Mouse (Mus musculus) myocyte (in vitro differentiated cells): ENCODE results near the gene Tcf12. TPM values are rescaled to one million over a fixed set of nuclear protein-coding genes. Genes with fewer than 3 reads are reported as not detected.
A peak's percentile ranks its signal among the peaks of the same experiment; 100 is the strongest.

Source experiments
- H3K27me3 ChIP-seq: one replicate; pipeline ENCODE4 v1.6.1; 2011; ENCODE audit not compliant: control insufficient read depth, insufficient read depth, insufficient read length
- H3K36me3 ChIP-seq: one replicate; pipeline ENCODE4 v1.6.1; 2011; ENCODE audit not compliant: control insufficient read depth, insufficient read depth
- H3K4me2 ChIP-seq: one replicate; pipeline ENCODE4 v1.6.1; 2011; ENCODE audit warnings: low read depth, control low read depth
- H3K4me3 ChIP-seq: one replicate; pipeline ENCODE4 v1.5.1; 2011; ENCODE audit warnings: mild to moderate bottlenecking, control low read depth, moderate library complexity
- H3K79me2 ChIP-seq: one replicate; pipeline ENCODE4 v1.6.1; 2011; ENCODE audit not compliant: control insufficient read depth, insufficient read depth
- H3ac ChIP-seq: one replicate; pipeline ENCODE4 v1.6.1; 2011; ENCODE audit not compliant: control insufficient read depth, insufficient read length
- CEBPB ChIP-seq: IDR thresholded peaks from 2 replicates; pipeline ENCODE4 v1.6.1; 2011; ENCODE audit warnings: mild to moderate bottlenecking, moderate library complexity; ENCODE audit not compliant: poor library complexity, insufficient read depth, severe bottlenecking
- E2F4 ChIP-seq: IDR thresholded peaks from one replicate; pipeline ENCODE4 v1.6.1; 2011; ENCODE audit warnings: mild to moderate bottlenecking, control low read depth, moderate library complexity; ENCODE audit not compliant: insufficient read depth
- MAX ChIP-seq: IDR thresholded peaks from one replicate; pipeline ENCODE4 v1.6.1; 2011; ENCODE audit warnings: low read depth, mild to moderate bottlenecking, control low read depth
- MYOD1 ChIP-seq, 3 experiments: IDR thresholded peaks; one replicate each; pipeline ENCODE4 v1.6.1; 2011; ENCODE audit warnings: control low read depth in 2 of 3, low read depth in 2 of 3, mild to moderate bottlenecking in 2 of 3, moderate library complexity in 1 of 3; ENCODE audit not compliant: insufficient read length in 2 of 3, control insufficient read depth in 1 of 3
- MYOG ChIP-seq, 3 experiments: IDR thresholded peaks; one replicate each; pipeline ENCODE4 v1.6.1; 2011; ENCODE audit warnings: control low read depth in 2 of 3, low read depth in 2 of 3, mild to moderate bottlenecking in 2 of 3; ENCODE audit not compliant: insufficient read length in 2 of 3, control insufficient read depth in 1 of 3, insufficient read depth in 1 of 3
- POLR2A ChIP-seq: IDR thresholded peaks from one replicate; pipeline ENCODE4 v1.6.1; 2011; ENCODE audit warnings: low read depth, mild to moderate bottlenecking, control low read depth, moderate library complexity; ENCODE audit not compliant: insufficient read length
- POLR2AphosphoS2 ChIP-seq: IDR thresholded peaks from one replicate; pipeline ENCODE4 v1.6.1; 2011; ENCODE audit warnings: low read depth, control low read depth; ENCODE audit not compliant: insufficient read length
- REST ChIP-seq: IDR thresholded peaks from one replicate; pipeline ENCODE4 v1.6.1; 2011; ENCODE audit warnings: mild to moderate bottlenecking, control low read depth, moderate library complexity; ENCODE audit not compliant: insufficient read depth, insufficient read length
- SRF ChIP-seq: IDR thresholded peaks from one replicate; pipeline ENCODE4 v1.6.1; 2011; ENCODE audit warnings: low read depth; ENCODE audit not compliant: control insufficient read depth, insufficient read length
- TCF12 ChIP-seq: IDR thresholded peaks from one replicate; pipeline ENCODE4 v1.6.1; 2011; ENCODE audit warnings: mild to moderate bottlenecking, control low read depth; ENCODE audit not compliant: poor library complexity, insufficient read depth, severe bottlenecking
- TCF3 ChIP-seq: IDR thresholded peaks from one replicate; pipeline ENCODE4 v1.6.1; 2011; ENCODE audit warnings: low read depth, control low read depth; ENCODE audit not compliant: insufficient read length
- USF1 ChIP-seq: IDR thresholded peaks from one replicate; pipeline ENCODE4 v1.6.1; 2011; ENCODE audit warnings: low read depth, mild to moderate bottlenecking, control low read depth, moderate library complexity
- polyA plus RNA-seq: library from polyadenylated mRNA; unstranded; fragments of >200 nt; fragmentation: generic; extraction: Trizol; gene quantifications from one replicate; pipeline ENCODE4 v1.2.1, GENCODE M21; 2012; ENCODE audit warnings: missing spikeins

Tcf12 gene
- polyA plus RNA-seq, 1 experiment: 34.6 TPM

DNA sequence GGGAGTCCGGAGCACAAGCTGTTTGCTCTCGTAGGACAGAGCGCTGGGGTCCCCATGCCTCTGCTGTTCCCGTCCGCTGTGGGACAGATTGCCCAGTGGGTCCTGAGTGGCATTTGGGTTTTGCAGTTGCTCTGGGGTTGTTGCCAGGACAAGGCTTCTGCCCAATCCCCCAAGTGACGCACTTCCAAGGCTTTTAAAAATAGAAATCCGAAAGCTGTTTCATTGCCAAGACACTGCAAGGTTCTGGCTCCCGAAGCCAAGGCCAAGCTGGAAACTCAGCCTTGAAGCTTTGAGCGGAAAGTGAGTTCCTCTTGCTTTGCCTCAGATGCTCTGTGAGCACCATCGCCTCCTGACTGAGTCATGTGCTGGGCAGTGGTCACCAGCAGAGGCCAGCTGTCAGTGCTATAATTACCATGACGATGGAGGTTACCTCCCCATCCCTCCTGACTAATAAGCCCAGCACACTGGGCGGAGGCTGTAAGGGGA, 285.6 kb downstream of the Tcf12 start:
- TF ChIP-seq MYOG (IDR thresholded peaks at IDR 0.05; ENCODE audit: control insufficient read depth in 1 of 3, insufficient read depth in 1 of 3, insufficient read length in 2 of 3, low read depth in 2 of 3) (peak; percentile 91 to 95 (median 94)), TCF12 (peak; percentile 64), MAX (no peak), USF1 (peak; percentile 80), MYOD1 (IDR thresholded peaks at IDR 0.05; ENCODE audit: control insufficient read depth in 1 of 3, insufficient read length in 2 of 3, low read depth in 2 of 3) (peak; percentile 70 to 98 (median 96)), POLR2A (peak; percentile 15), SRF (no peak)
- Histone ChIP-seq H3K36me3 (no peaks in the 10 kb centered on the region), H3K4me2 (peak overlapping the region; percentile 81), H3ac (no peak overlapping the region), H3K79me2 (no peaks in the 10 kb centered on the region), H3K27me3 (no peaks in the 10 kb centered on the region), H3K4me3 (no peak overlapping the region)

DNA sequence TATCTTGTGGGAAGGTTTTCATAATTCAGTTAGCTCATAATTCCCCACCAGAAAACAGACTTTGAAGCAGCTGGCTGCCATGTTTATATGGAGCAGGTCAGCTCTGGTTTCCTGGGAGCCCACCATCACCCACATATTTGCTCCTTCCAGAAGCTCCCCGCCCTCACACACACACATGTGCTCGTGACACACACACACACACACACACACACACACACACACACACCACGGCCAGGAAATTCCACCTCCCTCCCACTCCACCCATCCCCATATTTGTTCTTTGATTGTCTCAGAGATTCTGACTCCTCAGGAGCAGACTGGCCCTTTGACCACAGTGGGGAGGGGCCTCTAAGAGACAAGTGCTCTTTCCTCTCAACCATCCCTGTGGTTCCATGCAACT, 289.7 kb downstream of the Tcf12 start:
- Histone ChIP-seq H3K4me3 (no peak overlapping the region), H3ac (no peak overlapping the region), H3K36me3 (no peaks in the 10 kb centered on the region), H3K79me2 (no peaks in the 10 kb centered on the region), H3K4me2 (peak overlapping the region; percentile 13), H3K27me3 (no peaks in the 10 kb centered on the region)
- no peak for TF ChIP-seq CEBPB
- no peak for TF ChIP-seq SRF
- peak in 2 of 3 experiments; percentile 40 to 74 for TF ChIP-seq MYOG (IDR thresholded peaks at IDR 0.05; ENCODE audit: control insufficient read depth in 1 of 3, insufficient read depth in 1 of 3, insufficient read length in 2 of 3, low read depth in 2 of 3)
- peak in 2 of 3 experiments; percentile 29 to 69 for TF ChIP-seq MYOD1 (IDR thresholded peaks at IDR 0.05; ENCODE audit: control insufficient read depth in 1 of 3, insufficient read length in 2 of 3, low read depth in 2 of 3)

DNA sequence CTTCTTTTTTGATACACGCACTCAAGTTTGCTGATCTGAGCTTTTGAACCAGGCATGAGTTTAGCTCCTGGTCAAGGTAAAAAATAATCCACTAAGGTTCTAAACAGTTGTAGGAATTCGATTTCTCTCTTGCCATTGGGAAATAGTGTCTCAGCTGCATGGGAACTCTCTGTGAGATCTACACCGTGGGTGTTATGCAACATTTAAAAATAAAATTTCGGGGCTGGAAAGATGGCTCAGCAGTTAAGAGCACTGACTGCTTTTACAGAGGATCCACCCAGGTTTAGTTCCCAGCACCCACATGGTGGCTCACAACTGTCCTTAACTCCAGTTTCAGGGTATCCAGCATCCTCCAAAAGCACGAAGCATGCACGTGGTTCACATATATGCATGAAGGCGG, 293.2 kb downstream of the Tcf12 start:
- no peak for TF ChIP-seq POLR2AphosphoS2
- TF ChIP-seq REST: no peak
- no peak for TF ChIP-seq CEBPB
- no peak for TF ChIP-seq TCF12
- TF ChIP-seq MYOG (IDR thresholded peaks at IDR 0.05; ENCODE audit: control insufficient read depth in 1 of 3, insufficient read depth in 1 of 3, insufficient read length in 2 of 3, low read depth in 2 of 3): no peak
- TF ChIP-seq POLR2A: no peak
- TF ChIP-seq E2F4: no peak
- TF ChIP-seq TCF3: no peak
- TF ChIP-seq MYOD1 (IDR thresholded peaks at IDR 0.05; ENCODE audit: control insufficient read depth in 1 of 3, insufficient read length in 2 of 3, low read depth in 2 of 3): no peak
- TF ChIP-seq MAX: no peak

DNA sequence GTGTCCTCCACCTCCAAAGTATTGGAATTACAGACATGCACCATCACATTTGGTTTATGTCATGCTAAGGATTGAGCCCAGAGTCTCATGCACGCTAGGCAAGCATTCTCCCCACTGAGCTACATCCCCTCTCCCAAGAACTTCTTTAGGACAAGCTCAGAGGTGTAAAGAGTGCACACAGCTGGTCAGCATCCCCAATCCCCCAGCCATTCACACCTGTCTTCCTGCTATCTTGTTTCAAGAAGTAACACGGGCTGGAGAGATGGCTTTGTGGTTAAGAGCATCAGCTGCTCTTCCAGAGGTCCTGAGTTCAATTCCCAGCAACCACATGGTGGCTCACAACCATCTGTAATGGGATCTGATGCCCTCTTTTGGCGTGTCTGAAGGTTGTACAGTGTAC, 295.6 kb downstream of the Tcf12 start:
- TF ChIP-seq E2F4 (no peak), MYOG (IDR thresholded peaks at IDR 0.05; ENCODE audit: control insufficient read depth in 1 of 3, insufficient read depth in 1 of 3, insufficient read length in 2 of 3, low read depth in 2 of 3) (no peak), MYOD1 (IDR thresholded peaks at IDR 0.05; ENCODE audit: control insufficient read depth in 1 of 3, insufficient read length in 2 of 3, low read depth in 2 of 3) (peak in 2 of 3 experiments; percentile 54 to 69), TCF3 (no peak)

More for the DNA sequence above, 293.2 kb downstream of the Tcf12 start:
- H3ac ChIP-seq: no peak overlapping the region
- H3K79me2 ChIP-seq: no peaks in the 10 kb centered on the region
- no peak overlapping the region for H3K4me2 ChIP-seq
- no peak overlapping the region for H3K4me3 ChIP-seq
- no peaks in the 10 kb centered on the region for H3K27me3 ChIP-seq
- H3K36me3 ChIP-seq: no peaks in the 10 kb centered on the region

DNA sequence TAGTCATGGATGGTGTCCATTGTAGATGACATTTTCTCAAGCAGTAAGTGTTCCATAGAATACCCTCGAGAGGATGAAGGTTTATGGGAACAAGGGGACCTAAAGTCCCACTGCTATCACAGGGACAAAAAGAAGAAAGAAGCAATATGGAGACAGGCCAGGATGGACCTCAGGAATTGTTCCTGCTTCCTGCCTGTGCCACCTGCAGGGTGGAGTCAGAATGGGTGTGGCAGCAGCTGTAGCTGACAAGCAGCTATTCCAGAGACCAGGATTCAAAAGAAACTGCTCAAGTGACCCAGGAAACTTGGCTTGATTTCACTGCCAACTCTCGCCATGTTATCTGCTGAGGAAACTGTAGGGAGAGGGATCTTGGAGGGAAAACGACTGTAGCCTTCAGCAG, 298.1 kb downstream of the Tcf12 start:
- Histone ChIP-seq H3K4me2 (no peak overlapping the region), H3K4me3 (no peak overlapping the region), H3K79me2 (no peaks in the 10 kb centered on the region), H3K36me3 (no peaks in the 10 kb centered on the region), H3K27me3 (no peaks in the 10 kb centered on the region), H3ac (no peak overlapping the region)
- TF ChIP-seq MYOD1 (IDR thresholded peaks at IDR 0.05; ENCODE audit: control insufficient read depth in 1 of 3, insufficient read length in 2 of 3, low read depth in 2 of 3): peak in 1 of 3 experiments; percentile 53
- peak in 1 of 3 experiments; percentile 63 for TF ChIP-seq MYOG (IDR thresholded peaks at IDR 0.05; ENCODE audit: control insufficient read depth in 1 of 3, insufficient read depth in 1 of 3, insufficient read length in 2 of 3, low read depth in 2 of 3)
- no peak for TF ChIP-seq E2F4

More for the DNA sequence above, 295.6 kb downstream of the Tcf12 start:
- Histone ChIP-seq H3K4me2 (no peak overlapping the region), H3ac (no peak overlapping the region), H3K27me3 (no peaks in the 10 kb centered on the region), H3K79me2 (no peaks in the 10 kb centered on the region), H3K4me3 (no peak overlapping the region), H3K36me3 (no peaks in the 10 kb centered on the region)

DNA sequence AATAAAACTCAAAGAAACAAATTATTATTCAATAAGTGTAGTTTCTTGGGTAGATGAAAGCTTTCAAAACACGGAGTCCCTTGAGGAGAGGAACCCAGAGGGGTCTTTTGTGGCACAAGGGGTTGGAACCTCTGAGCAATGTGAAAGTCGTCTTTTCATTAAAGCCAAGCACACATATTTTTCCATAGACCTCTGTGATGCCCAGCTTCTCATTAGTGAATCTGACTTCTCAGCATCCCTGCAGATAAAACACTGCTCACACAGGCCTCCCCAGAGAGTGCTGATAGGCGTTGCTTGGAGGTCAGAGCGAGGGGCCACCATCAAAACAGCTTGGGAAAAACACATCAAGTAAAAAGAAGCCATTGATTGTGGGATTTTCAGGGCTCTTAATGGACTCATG, 298.8 kb downstream of the Tcf12 start:
- H3K79me2 ChIP-seq: no peaks in the 10 kb centered on the region
- no peak overlapping the region for H3K4me2 ChIP-seq
- H3K36me3 ChIP-seq: no peaks in the 10 kb centered on the region
- no peaks in the 10 kb centered on the region for H3K27me3 ChIP-seq
- TF ChIP-seq CEBPB (no peak), REST (no peak), POLR2AphosphoS2 (no peak)
- H3K4me3 ChIP-seq: no peak overlapping the region
- H3ac ChIP-seq: no peak overlapping the region
